Mouse (Mus musculus) CD4-positive helper T cell, adult 2 months (primary cell): ENCODE data around the gene Scgb2b24.

Experiments used
- DNase-seq: peaks from one replicate; pipeline ENCODE4 v3.0.0-alpha.2; 2012; ENCODE audit warnings: low read depth, missing footprints, low spot score

Scgb2b24 gene

GRCm38 (mm10) chr7:33739212-33739611 lies at the start of gene Scgb2b24:
Gene Scgb2b24, minus strand, starts transcription at chr7:33739312.
- DNase-seq, result no peak

- DNase-seq, result no peak
These were observed 4.4 kb upstream of the Scgb2b24 start, which contains the start of gene Scgb1b24 for GRCm38 (mm10) chr7:33743499-33743898. Gene Scgb1b24, plus strand, starts transcription at chr7:33743799.

GRCm38 (mm10) chr7:33689864-33690263 lies 49.2 kb downstream of the Scgb2b24 start:
- DNase-seq, result no peak
